In genomic region chr16:92321341-92321740, GRCm38 (mm10) we compare ENCODE assay signal across 24 mouse cellular contexts. TPM values are rescaled to one million over a fixed set of nuclear protein-coding genes. Genes with fewer than 3 reads are reported as not detected.
"Had no signal": no experiment of that assay in that cellular context is flagged by ENCODE, and none has a peak within 500 bp of the region (broad histone marks: within the 10 kb centered on the region; RNA-seq: fewer than 3 reads in every experiment).

Gene Fam243, minus strand, starts transcription at chr16:92321441.

- H3K4me3 ChIP-seq: neural tube, embryonic 12.5 days; neural tube, embryonic 13.5 days; neural tube, embryonic 15.5 days; stomach, embryonic 15.5 days had no signal

- DNase-seq: retina, postnatal 1 day; right cerebral cortex, adult 18-20 months; right cerebral cortex, postnatal 14 days; right cerebral cortex, postnatal 25 days; right cerebral cortex, postnatal 4 days; spleen, adult 18-20 months; thymus, adult 18-20 months; thymus, adult 2 months; thymus, postnatal 14 days; thymus, postnatal 25 days; thymus, postnatal 36 days; thymus, postnatal 4 days had no signal

- H3K36me3 ChIP-seq: neural tube, embryonic 12.5 days; neural tube, embryonic 13.5 days; neural tube, embryonic 15.5 days; stomach, embryonic 15.5 days had no signal

- H3K27me3 ChIP-seq: neural tube, embryonic 12.5 days; neural tube, embryonic 13.5 days; neural tube, embryonic 15.5 days; stomach, embryonic 15.5 days had no signal

- H3K27ac ChIP-seq: neural tube, embryonic 12.5 days; neural tube, embryonic 13.5 days; neural tube, embryonic 15.5 days; stomach, embryonic 15.5 days; stomach, postnatal 0 days had no signal

RNA-seq across cellular contexts. Expression of gene Fam243, which starts in this region (rescaled TPM):
- polyA plus RNA-seq: neural tube, embryonic 11.5 days; neural tube, embryonic 12.5 days; neural tube, embryonic 13.5 days; neural tube, embryonic 14.5 days; neural tube, embryonic 15.5 days; small intestine, adult 2 months; spleen, adult 2 months; stomach, embryonic 14.5 days; stomach, embryonic 15.5 days; stomach, embryonic 16.5 days; stomach, postnatal 0 days; urinary bladder, adult 2 months had no signal
